Mouse (Mus musculus): ENCODE results near the gene Olfr477. TPM values are rescaled to one million over a fixed set of nuclear protein-coding genes. Genes with fewer than 3 reads are reported as not detected.

The Olfr477 gene
- polyA plus RNA-seq (2012; rRNA removed): not detected in 2 replicates

DNA sequence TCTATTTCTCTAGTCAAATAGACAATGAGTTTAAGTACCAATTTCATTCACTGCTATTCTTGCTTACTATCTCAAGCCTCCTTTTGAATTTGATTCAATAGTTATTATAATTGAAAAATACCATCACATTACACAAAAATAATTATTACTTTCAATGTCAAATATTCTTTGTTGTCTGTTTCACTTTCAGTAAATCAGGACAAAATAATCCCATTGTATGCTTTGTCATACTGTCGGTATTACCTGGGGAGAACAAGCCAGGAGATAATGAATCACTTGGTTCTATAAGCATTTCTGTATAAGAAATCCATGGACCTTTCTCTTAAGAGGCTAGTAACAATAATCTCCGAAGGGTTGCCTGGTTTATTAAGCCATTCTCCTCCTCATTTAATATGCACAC lies at the start of gene Olfr477:
Gene Olfr477 (plus strand): TSS at position 301 of the 400 bp plus-strand sequence.

DNA sequence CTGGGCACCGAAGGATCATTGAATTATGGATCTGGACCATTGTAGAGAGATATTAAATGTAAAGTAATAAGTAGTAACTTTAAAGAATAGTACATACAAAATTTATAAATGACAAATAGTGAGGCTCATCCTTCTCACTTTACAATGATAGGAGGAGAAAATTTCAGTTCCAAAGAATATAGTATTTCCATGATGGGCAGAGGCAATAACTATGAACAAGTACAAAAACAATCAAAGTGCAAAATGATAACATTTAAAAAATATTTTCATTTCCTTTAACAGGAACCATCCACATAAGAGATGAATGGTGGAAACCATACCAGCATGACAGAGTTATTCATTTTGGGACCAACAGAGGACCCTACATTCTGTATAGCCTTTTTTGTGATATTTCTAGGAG lies 32.1 kb upstream of the Olfr477 start, which contains the start of gene Olfr474:
Gene Olfr474 (plus strand): TSS at position 301 of the 400 bp plus-strand sequence.

DNA sequence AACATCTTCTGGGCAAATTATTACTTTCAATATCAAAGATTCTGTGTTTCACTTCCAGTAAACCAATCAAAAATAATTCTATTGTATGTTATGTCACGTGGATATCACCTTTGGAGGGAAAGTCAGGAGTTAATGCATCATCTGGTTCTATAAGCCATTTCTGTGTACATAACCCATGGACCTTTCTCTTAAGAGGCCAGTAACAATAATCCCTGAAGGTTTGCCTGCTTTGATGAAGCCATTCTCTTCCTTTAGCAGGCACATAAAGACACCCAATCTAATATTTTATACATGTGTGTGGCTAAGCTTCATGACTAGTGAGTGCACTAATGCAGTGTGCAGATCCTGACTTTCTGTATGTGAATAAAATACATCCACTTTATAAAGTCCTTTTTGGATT lies 22.0 kb upstream of the Olfr477 start, which contains the start of gene Olfr476:
Gene Olfr476 (plus strand): TSS at position 301 of the 400 bp plus-strand sequence.

DNA sequence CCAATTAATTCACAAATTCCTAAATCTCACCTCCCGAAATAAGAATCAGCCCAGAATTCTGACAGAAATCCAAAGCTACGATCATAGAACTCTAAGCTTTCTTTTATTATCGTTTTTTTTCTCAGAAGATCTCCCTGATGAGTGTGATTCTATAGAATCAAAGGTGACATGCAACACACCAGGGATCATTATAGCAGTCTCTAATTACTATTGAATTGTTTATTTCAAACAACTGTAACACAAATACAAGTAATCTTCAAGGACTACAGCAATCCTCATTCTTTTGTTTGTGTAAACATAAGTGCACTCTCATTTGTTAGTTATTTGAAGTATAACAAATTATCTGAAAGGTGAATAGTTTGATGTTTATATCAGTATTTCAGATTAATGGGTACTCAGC lies 47.4 kb downstream of the Olfr477 start, which contains the start of gene Olfr478:
Gene Olfr478 (minus strand): TSS at position 101 of the 400 bp plus-strand sequence.

Other genes starting within 250 kb of the Olfr477 start
- gene Cyb5r2, start 228.7 kb upstream of the Olfr477 start, polyA plus RNA-seq (2012; rRNA removed): 0.16 and 0.37 TPM in 2 replicates
- gene Ovch2, start 185.5 kb upstream of the Olfr477 start, polyA plus RNA-seq (2012; rRNA removed): not detected in 2 replicates
- gene Olfr467, start 174.4 kb upstream of the Olfr477 start, polyA plus RNA-seq (2012; rRNA removed): not detected in 2 replicates
- not detected in 2 replicates for gene Olfr469, start 161.2 kb upstream of the Olfr477 start, polyA plus RNA-seq (2012; rRNA removed)
- gene Olfr470, start 139.2 kb upstream of the Olfr477 start, polyA plus RNA-seq (2012; rRNA removed): not detected in 2 replicates
- gene Olfr472, start 88.8 kb upstream of the Olfr477 start, polyA plus RNA-seq (2012; rRNA removed): not detected in 2 replicates
- not detected in 2 replicates for gene Olfr473, start 56.2 kb upstream of the Olfr477 start, polyA plus RNA-seq (2012; rRNA removed)
- gene Olfr474, start 32.0 kb upstream of the Olfr477 start, polyA plus RNA-seq (2012; rRNA removed): not detected in 2 replicates
- gene Olfr476, start 21.9 kb upstream of the Olfr477 start, polyA plus RNA-seq (2012; rRNA removed): not detected in 2 replicates
- gene Olfr478, start 47.3 kb downstream of the Olfr477 start, polyA plus RNA-seq (2012; rRNA removed): not detected in 2 replicates
- gene Olfr479, start 64.0 kb downstream of the Olfr477 start, polyA plus RNA-seq (2012; rRNA removed): not detected in 2 replicates
- gene Olfr480, start 80.7 kb downstream of the Olfr477 start, polyA plus RNA-seq (2012; rRNA removed): not detected in 2 replicates
- not detected in 2 replicates for gene Olfr481, start 93.2 kb downstream of the Olfr477 start, polyA plus RNA-seq (2012; rRNA removed)
- gene Olfr482, start 110.9 kb downstream of the Olfr477 start, polyA plus RNA-seq (2012; rRNA removed): not detected in 2 replicates
- gene Olfr483, start 114.2 kb downstream of the Olfr477 start, polyA plus RNA-seq (2012; rRNA removed): not detected in 2 replicates
- gene Olfr484, start 140.8 kb downstream of the Olfr477 start, polyA plus RNA-seq (2012; rRNA removed): not detected in 2 replicates
- not detected in 2 replicates for gene Olfr485, start 173.2 kb downstream of the Olfr477 start, polyA plus RNA-seq (2012; rRNA removed)
- gene Olfr486, start 186.0 kb downstream of the Olfr477 start, polyA plus RNA-seq (2012; rRNA removed): not detected in 2 replicates
- not detected in 2 replicates for gene Olfr487, start 227.9 kb downstream of the Olfr477 start, polyA plus RNA-seq (2012; rRNA removed)